Mouse (Mus musculus) lung, postnatal 0 days (tissue): ENCODE measurements at regions not wholly inside any gene's neighbourhood (a gene's known extent, or its start where the extent isn't known, plus 50 kb on each side); places are given as distances from the start of the nearest gene placed in this dataset.

Source experiments
- ATAC-seq: fragments of 200-750 bp; cut with Nextera tagmentation; 2 replicates; pipeline ENCODE4 v1.8.0; 2017; ENCODE audit warnings: moderate library complexity
- DNase-seq: peaks from one replicate; pipeline ENCODE4 v3.0.0-alpha.2; 2016; ENCODE audit warnings: low spot score
- H3K27ac ChIP-seq: fragments of 300-500 bp; sonication (generic); 2 replicates; pipeline ENCODE4 v1.5.1; 2014; ENCODE audit warnings: antibody characterized with exemption, mild to moderate bottlenecking, low read length, mixed read lengths
- H3K27me3 ChIP-seq: fragments of 300-500 bp; sonication (generic); replicated peaks from 2 replicates; pipeline ENCODE4 v1.6.1; 2014; ENCODE audit warnings: low read length, mixed read lengths; ENCODE audit not compliant: insufficient read depth
- H3K36me3 ChIP-seq: fragments of 300-500 bp; sonication (generic); 2 replicates; pipeline ENCODE4 v1.6.1; 2014; ENCODE audit warnings: low read length, mixed read lengths; ENCODE audit not compliant: insufficient read depth
- H3K4me1 ChIP-seq: fragments of 300-500 bp; sonication (generic); 2 replicates; pipeline ENCODE4 v1.6.1; 2014; ENCODE audit warnings: antibody characterized with exemption, low read depth, low read length, mixed read lengths; ENCODE audit not compliant: insufficient read depth
- H3K4me2 ChIP-seq: fragments of 300-500 bp; sonication (generic); replicated peaks from 2 replicates; pipeline ENCODE4 v1.6.1; 2014; ENCODE audit warnings: low read depth, mild to moderate bottlenecking, low read length, moderate library complexity, mixed read lengths
- H3K4me3 ChIP-seq: fragments of 300-500 bp; sonication (generic); 2 replicates; pipeline ENCODE4 v1.5.1; 2014; ENCODE audit warnings: low read depth, low read length
- H3K9ac ChIP-seq: fragments of 300-500 bp; sonication (generic); replicated peaks from 2 replicates; pipeline ENCODE4 v1.6.1; 2014; ENCODE audit warnings: low read depth, mild to moderate bottlenecking
- H3K9me3 ChIP-seq: fragments of 300-500 bp; sonication (generic); 2 replicates; pipeline ENCODE4 v1.6.1; 2016; ENCODE audit warnings: low read length, mixed read lengths
- CTCF ChIP-seq: IDR thresholded peaks from 2 replicates; pipeline ENCODE4 v1.5.1; 2016; ENCODE audit warnings: antibody characterized with exemption, mild to moderate bottlenecking
- EP300 ChIP-seq: IDR thresholded peaks from 2 replicates; pipeline ENCODE4 v1.6.1; 2016; ENCODE audit warnings: antibody characterized with exemption, mild to moderate bottlenecking, control low read depth
- WGBS: fragments of 180-500 bp; shearing (Covaris S2); extraction: QIAGEN DNeasy Blood & Tissue Kit; methylation state at CpG from one replicate; pipeline ENCODE4 v1.1.7; 2014; 5-methylcytosine and 5-hydroxymethylcytosine counted together

GRCm38 (mm10) chr12:7909746-7910360, 67.6 kb upstream of the Apob start:
- no peak overlapping the region for H3K27ac ChIP-seq
- ATAC-seq (no peak), DNase-seq (no peak)
- WGBS, result 59% methylated on average over 9 of the region's 9 CpGs
- H3K9me3 ChIP-seq, result no peaks in the 10 kb centered on the region
- no peak overlapping the region for H3K4me3 ChIP-seq
- no peak overlapping the region for H3K9ac ChIP-seq
- 0 out of 2 replicates have a peak, but pooled peaks cover 7% of the 10 kb centered on the region for H3K4me1 ChIP-seq
- no peak for TF ChIP-seq EP300
- TF ChIP-seq CTCF, result no peak
- no peak overlapping the region for H3K4me2 ChIP-seq
- H3K36me3 ChIP-seq, result no peaks in the 10 kb centered on the region
- no peaks in the 10 kb centered on the region for H3K27me3 ChIP-seq

- Histone ChIP-seq H3K4me1 (0 out of 2 replicates have a peak, but pooled peaks cover 7% of the 10 kb centered on the region), H3K27ac (no peak overlapping the region), H3K9ac (no peak overlapping the region), H3K36me3 (no peaks in the 10 kb centered on the region), H3K4me2 (no peak overlapping the region), H3K4me3 (no peak overlapping the region), H3K27me3 (no peaks in the 10 kb centered on the region), H3K9me3 (no peaks in the 10 kb centered on the region)
- WGBS, result 52% methylated on average over 2 of the region's 2 CpGs
- no peak for TF ChIP-seq CTCF
- no peak for TF ChIP-seq EP300
- ATAC-seq (no peak), DNase-seq (no peak)
Observed at GRCm38 (mm10) chr12:7910509-7910908, 66.9 kb upstream of the Apob start.

- TF ChIP-seq CTCF, result no peak
- H3K4me2 ChIP-seq, result no peak overlapping the region
- H3K4me3 ChIP-seq, result no peak overlapping the region
- no peaks in the 10 kb centered on the region for H3K27me3 ChIP-seq
- WGBS, result 58% methylated on average over 1 of the region's 1 CpGs
- no peaks in the 10 kb centered on the region for H3K36me3 ChIP-seq
- ATAC-seq (no peak), DNase-seq (no peak)
- H3K27ac ChIP-seq, result no peak overlapping the region
- H3K4me1 ChIP-seq, result no peaks in the 10 kb centered on the region
- no peaks in the 10 kb centered on the region for H3K9me3 ChIP-seq
- H3K9ac ChIP-seq, result no peak overlapping the region
Observed at GRCm38 (mm10) chr12:7918385-7918784, 59.1 kb upstream of the Apob start.

GRCm38 (mm10) chr12:7918967-7919708, 58.3 kb upstream of the Apob start:
- no peak overlapping the region for H3K27ac ChIP-seq
- no peaks in the 10 kb centered on the region for H3K27me3 ChIP-seq
- no peak for TF ChIP-seq EP300
- no peak for TF ChIP-seq CTCF
- 70% methylated on average over 4 of the region's 4 CpGs for WGBS
- ATAC-seq, result no peak
- H3K36me3 ChIP-seq, result no peaks in the 10 kb centered on the region
- no peaks in the 10 kb centered on the region for H3K4me1 ChIP-seq
- no peak for DNase-seq
- no peaks in the 10 kb centered on the region for H3K9me3 ChIP-seq
- H3K4me3 ChIP-seq, result no peak overlapping the region
- no peak overlapping the region for H3K4me2 ChIP-seq
- no peak overlapping the region for H3K9ac ChIP-seq

GRCm38 (mm10) chr12:7919709-7920324, 57.6 kb upstream of the Apob start:
- TF ChIP-seq EP300 (no peak), CTCF (no peak)
- Histone ChIP-seq H3K4me3 (no peak overlapping the region), H3K27ac (no peak overlapping the region), H3K36me3 (no peaks in the 10 kb centered on the region), H3K4me2 (no peak overlapping the region), H3K4me1 (no peaks in the 10 kb centered on the region), H3K9ac (no peak overlapping the region), H3K9me3 (0 out of 2 replicates have a peak, but pooled peaks cover 3% of the 10 kb centered on the region), H3K27me3 (no peaks in the 10 kb centered on the region)
- DNase-seq, result no peak
- ATAC-seq, result no peak
- 71% methylated on average over 2 of the region's 2 CpGs for WGBS

GRCm38 (mm10) chr12:7920888-7921287, 56.6 kb upstream of the Apob start:
- H3K4me1 ChIP-seq, result no peaks in the 10 kb centered on the region
- ATAC-seq, result no peak
- WGBS, result 44% methylated on average over 1 of the region's 1 CpGs

More at GRCm38 (mm10) chr12:7920888-7921287, 56.6 kb upstream of the Apob start:
- Histone ChIP-seq H3K9ac (no peak overlapping the region), H3K4me2 (no peak overlapping the region), H3K9me3 (0 out of 2 replicates have a peak, but pooled peaks cover 3% of the 10 kb centered on the region), H3K27me3 (no peaks in the 10 kb centered on the region), H3K36me3 (no peaks in the 10 kb centered on the region), H3K4me3 (no peak overlapping the region), H3K27ac (no peak overlapping the region)
- TF ChIP-seq CTCF (no peak), EP300 (no peak)
- DNase-seq, result no peak
